Mouse (Mus musculus) left cerebral cortex, adult 8-10 months (tissue): ENCODE results near the gene Ddx31. TPM values are rescaled to one million over a fixed set of nuclear protein-coding genes. Genes with fewer than 3 reads are reported as not detected.
A peak's percentile ranks its signal among the peaks of the same experiment; 100 is the strongest.

Experiments used
- DNase-seq, 2 experiments: peaks; one replicate each; pipeline ENCODE4 v3.0.0; 2022; ENCODE audit warnings: low spot score in 2 of 2
- total RNA-seq, 4 experiments: library from RNA; stranded (reverse); gene quantifications; 2 replicates each; pipeline ENCODE4 v1.2.4; 2022

Ddx31 gene
- total RNA-seq, 4 experiments from 2014 or later = 7.6 to 9.7 (median 8.7) TPM

GRCm38 (mm10) chr2:28911331-28912038 lies 71.3 kb downstream of the Ddx31 start:
- DNase-seq = no peak

- no peak for DNase-seq
Measured at GRCm38 (mm10) chr2:28912039-28912700, 72.0 kb downstream of the Ddx31 start.

GRCm38 (mm10) chr2:28912961-28913360 lies 72.8 kb downstream of the Ddx31 start:
- DNase-seq = no peak

GRCm38 (mm10) chr2:28914121-28914520 lies 73.9 kb downstream of the Ddx31 start:
- DNase-seq = no peak

GRCm38 (mm10) chr2:28915104-28915738 lies 75.0 kb downstream of the Ddx31 start:
- no peak for DNase-seq

- no peak for DNase-seq
Measured at GRCm38 (mm10) chr2:28915768-28916512, 75.7 kb downstream of the Ddx31 start.

GRCm38 (mm10) chr2:28916513-28916865 lies 76.3 kb downstream of the Ddx31 start, which contains the start of gene Barhl1:
Gene Barhl1, minus strand, starts transcription at chr2:28916668.
- DNase-seq = no peak

- no peak for DNase-seq
Measured at GRCm38 (mm10) chr2:28917156-28917517, 76.9 kb downstream of the Ddx31 start.

- no peak for DNase-seq
Measured at GRCm38 (mm10) chr2:28917518-28918361, 77.5 kb downstream of the Ddx31 start.

GRCm38 (mm10) chr2:28919001-28919400 lies 78.8 kb downstream of the Ddx31 start:
- DNase-seq = no peak

- peak in 1 of 2 experiments; percentile 23 for DNase-seq
Measured at GRCm38 (mm10) chr2:28923912-28924311, 83.7 kb downstream of the Ddx31 start.

- DNase-seq = no peak
Measured at GRCm38 (mm10) chr2:28930571-28930970, 90.4 kb downstream of the Ddx31 start.

- no peak for DNase-seq
Measured at GRCm38 (mm10) chr2:28938997-28939396, 98.8 kb downstream of the Ddx31 start.

GRCm38 (mm10) chr2:28943666-28944516 lies 103.7 kb downstream of the Ddx31 start:
- DNase-seq = no peak

GRCm38 (mm10) chr2:28945388-28945787 lies 105.2 kb downstream of the Ddx31 start:
- no peak for DNase-seq

GRCm38 (mm10) chr2:28946312-28946711 lies 106.1 kb downstream of the Ddx31 start:
- no peak for DNase-seq

GRCm38 (mm10) chr2:28952981-28953380 lies 112.8 kb downstream of the Ddx31 start:
- no peak for DNase-seq

GRCm38 (mm10) chr2:28954595-28954994 lies 114.4 kb downstream of the Ddx31 start:
- DNase-seq = no peak
